Mouse (Mus musculus): Measurements from ENCODE around the gene Ssr3. TPM values are rescaled to one million over a fixed set of nuclear protein-coding genes. Genes with fewer than 3 reads are reported as not detected.

Gene Ssr3
- 21.8 and 21.9 TPM in 2 replicates for polyA plus RNA-seq (2012; rRNA removed)

DNA sequence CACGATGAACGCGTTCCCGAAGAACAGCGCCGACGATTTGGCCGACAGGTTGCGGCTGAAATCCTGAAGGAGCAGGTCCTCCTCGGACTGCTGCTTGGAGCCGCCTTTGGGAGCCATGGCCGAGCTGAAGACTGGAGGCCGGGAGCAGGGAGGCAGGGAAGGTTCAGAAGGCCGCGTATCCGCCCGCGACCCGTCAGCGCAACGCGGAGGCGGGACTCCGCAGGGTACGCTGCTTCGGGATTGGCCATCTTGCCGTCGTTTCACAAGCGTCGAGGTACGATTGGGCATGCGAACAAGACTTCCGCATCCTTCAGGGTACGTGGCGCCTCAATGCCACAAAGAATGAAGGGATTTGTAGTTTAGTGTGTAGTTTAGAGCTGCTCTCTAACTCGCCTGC lies at the start of gene Ssr3:
Gene Ssr3 (minus strand): TSS at position 203 of the 397 bp plus-strand sequence.
- peak within 1 kb of the TSS; percentile 79 for H3K27ac ChIP-seq (ENCODE audit: insufficient read depth, low read length)
- WGBS: under 1% methylated on average over 36 of the region's 36 CpGs
- peak; percentile 91 to 94 for DNase-seq (ENCODE audit: low read depth in 1 of 2, low spot score in 2 of 2)
- peak; percentile 63 for TF ChIP-seq POLR2A (IDR thresholded peaks at IDR 0.05; ENCODE audit: low read depth, low read length)
- no peak for TF ChIP-seq CTCF (IDR thresholded peaks at IDR 0.05; ENCODE audit: extremely low read depth, insufficient read depth, insufficient read length, insufficient replicate concordance)
- H3K36me3 ChIP-seq (ENCODE audit: control insufficient read depth, insufficient read depth, low read length): peaks cover 11% of the 10 kb centered on the region
- peak within 1 kb of the TSS; percentile 96 for H3K4me3 ChIP-seq (ENCODE audit: extremely low read depth, insufficient read depth, insufficient read length)
- H3K27me3 ChIP-seq (ENCODE audit: control insufficient read depth, insufficient read depth, low read length): no peaks in the 10 kb centered on the region
- H3K4me1 ChIP-seq (ENCODE audit: control insufficient read depth, insufficient read depth, insufficient read length): no peaks in the 10 kb centered on the region

DNA sequence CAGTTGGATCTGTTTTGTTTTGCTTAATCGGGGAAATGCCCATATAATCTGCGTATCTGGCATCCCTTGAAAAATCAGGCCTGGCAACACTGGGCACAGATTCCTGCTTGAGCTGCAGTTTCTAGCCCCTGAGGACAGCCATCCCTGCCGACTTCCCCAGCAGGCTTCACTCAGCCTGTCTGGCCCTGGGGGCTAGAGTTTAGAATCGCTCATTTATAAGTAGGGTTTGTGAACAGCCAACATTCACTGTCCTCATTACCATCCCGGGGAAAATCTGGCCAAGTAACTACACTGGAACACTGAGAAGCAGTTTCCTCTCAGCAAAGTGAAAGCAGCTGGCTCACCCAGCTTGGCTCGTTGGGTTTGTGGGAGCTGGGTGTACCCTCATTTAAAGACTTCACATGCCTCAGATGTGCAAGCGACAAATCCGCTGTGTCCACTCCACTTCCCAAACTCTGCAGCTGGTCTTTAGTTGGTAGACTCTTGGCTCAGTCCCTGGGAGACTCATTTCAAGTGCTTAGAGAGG lies 49.2 kb upstream of the Ssr3 start:
- H3K27me3 ChIP-seq (ENCODE audit: control insufficient read depth, insufficient read depth, low read length): no peaks in the 10 kb centered on the region
- TF ChIP-seq CTCF (IDR thresholded peaks at IDR 0.05; ENCODE audit: extremely low read depth, insufficient read depth, insufficient read length, insufficient replicate concordance) (no peak), POLR2A (IDR thresholded peaks at IDR 0.05; ENCODE audit: low read depth, low read length) (no peak)
- no peaks in the 10 kb centered on the region for H3K4me1 ChIP-seq (ENCODE audit: control insufficient read depth, insufficient read depth, insufficient read length)
- no peak overlapping the region for H3K4me3 ChIP-seq (ENCODE audit: extremely low read depth, insufficient read depth, insufficient read length)
- 0 out of 2 replicates have a peak overlapping the region, but pooled peaks have one; percentile 4 for H3K27ac ChIP-seq (ENCODE audit: insufficient read depth, low read length)
- WGBS: 69% methylated on average over 8 of the region's 8 CpGs
- no peaks in the 10 kb centered on the region for H3K36me3 ChIP-seq (ENCODE audit: control insufficient read depth, insufficient read depth, low read length)
- DNase-seq (ENCODE audit: low read depth in 1 of 2, low spot score in 2 of 2): no peak

DNA sequence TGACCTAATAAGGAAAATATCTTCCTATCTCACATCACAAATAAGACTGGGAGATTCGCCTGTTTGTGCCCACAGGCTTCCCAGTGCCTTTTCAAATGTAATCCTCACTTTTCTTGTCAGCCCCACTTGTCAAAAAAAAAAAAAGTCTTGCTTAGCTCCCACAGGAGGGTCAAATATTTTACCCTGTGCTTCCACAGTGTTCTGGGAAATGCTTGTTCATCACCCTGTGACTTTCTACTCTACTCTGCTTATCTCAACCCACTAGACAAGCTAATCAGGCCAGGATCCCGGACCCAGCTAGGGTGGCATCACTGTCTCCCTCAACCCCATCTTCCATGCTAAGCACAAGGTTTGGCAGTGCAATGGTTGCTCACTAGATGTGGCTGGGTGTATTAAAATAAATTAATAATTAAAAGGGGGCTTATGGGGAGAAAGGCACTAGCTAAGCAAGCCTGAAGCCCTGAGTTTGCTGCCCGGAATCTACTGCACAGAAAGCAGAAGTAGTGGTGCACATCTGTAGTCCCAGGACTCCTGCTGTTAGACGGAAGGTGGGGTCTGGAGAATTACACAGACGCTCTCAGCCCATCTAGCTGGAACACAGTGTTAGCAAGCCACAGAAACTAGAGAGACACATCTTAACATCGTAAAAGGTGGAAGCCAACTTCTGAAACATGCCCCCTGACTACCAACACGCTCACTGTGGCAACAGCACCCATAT lies 46.2 kb upstream of the Ssr3 start:
- WGBS: 36% methylated on average over 7 of the region's 7 CpGs
- no peak overlapping the region for H3K27ac ChIP-seq (ENCODE audit: insufficient read depth, low read length)
- no peaks in the 10 kb centered on the region for H3K27me3 ChIP-seq (ENCODE audit: control insufficient read depth, insufficient read depth, low read length)
- no peak for DNase-seq (ENCODE audit: low read depth in 1 of 2, low spot score in 2 of 2)
- H3K4me3 ChIP-seq (ENCODE audit: extremely low read depth, insufficient read depth, insufficient read length): no peak overlapping the region
- no peaks in the 10 kb centered on the region for H3K36me3 ChIP-seq (ENCODE audit: control insufficient read depth, insufficient read depth, low read length)
- no peak for TF ChIP-seq POLR2A (IDR thresholded peaks at IDR 0.05; ENCODE audit: low read depth, low read length)
- TF ChIP-seq CTCF (IDR thresholded peaks at IDR 0.05; ENCODE audit: extremely low read depth, insufficient read depth, insufficient read length, insufficient replicate concordance): no peak
- H3K4me1 ChIP-seq (ENCODE audit: control insufficient read depth, insufficient read depth, insufficient read length): no peaks in the 10 kb centered on the region; the same call in 1 of the 2 replicates

DNA sequence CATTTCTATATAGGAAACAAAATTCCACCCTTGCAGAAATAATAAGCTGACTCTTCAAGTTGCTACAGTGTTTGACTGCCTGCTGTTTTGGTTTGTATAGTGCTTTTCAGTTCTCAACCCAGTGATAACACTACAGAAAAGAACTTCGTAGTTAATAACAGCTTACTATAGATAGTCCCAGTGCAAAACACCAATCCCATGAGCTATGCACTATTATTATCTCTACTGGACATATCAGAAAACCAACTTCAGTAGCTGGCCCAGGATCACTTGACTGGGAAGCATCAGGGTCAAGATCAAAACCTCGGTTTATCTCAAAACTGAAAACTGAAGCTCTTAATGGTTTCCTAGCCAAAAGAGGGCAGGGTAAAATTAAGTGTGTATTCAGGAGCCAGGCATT lies 43.4 kb upstream of the Ssr3 start:
- Histone ChIP-seq H3K27me3 (ENCODE audit: control insufficient read depth, insufficient read depth, low read length) (no peaks in the 10 kb centered on the region), H3K4me3 (ENCODE audit: extremely low read depth, insufficient read depth, insufficient read length) (no peak overlapping the region), H3K27ac (ENCODE audit: insufficient read depth, low read length) (no peak overlapping the region), H3K4me1 (ENCODE audit: control insufficient read depth, insufficient read depth, insufficient read length) (no peaks in the 10 kb centered on the region; the same call in 1 of the 2 replicates), H3K36me3 (ENCODE audit: control insufficient read depth, insufficient read depth, low read length) (no peaks in the 10 kb centered on the region)
- 74% methylated on average over 2 of the region's 2 CpGs for WGBS
- TF ChIP-seq POLR2A (IDR thresholded peaks at IDR 0.05; ENCODE audit: low read depth, low read length): no peak
- TF ChIP-seq CTCF (IDR thresholded peaks at IDR 0.05; ENCODE audit: extremely low read depth, insufficient read depth, insufficient read length, insufficient replicate concordance): no peak
- DNase-seq (ENCODE audit: low read depth in 1 of 2, low spot score in 2 of 2): no peak

DNA sequence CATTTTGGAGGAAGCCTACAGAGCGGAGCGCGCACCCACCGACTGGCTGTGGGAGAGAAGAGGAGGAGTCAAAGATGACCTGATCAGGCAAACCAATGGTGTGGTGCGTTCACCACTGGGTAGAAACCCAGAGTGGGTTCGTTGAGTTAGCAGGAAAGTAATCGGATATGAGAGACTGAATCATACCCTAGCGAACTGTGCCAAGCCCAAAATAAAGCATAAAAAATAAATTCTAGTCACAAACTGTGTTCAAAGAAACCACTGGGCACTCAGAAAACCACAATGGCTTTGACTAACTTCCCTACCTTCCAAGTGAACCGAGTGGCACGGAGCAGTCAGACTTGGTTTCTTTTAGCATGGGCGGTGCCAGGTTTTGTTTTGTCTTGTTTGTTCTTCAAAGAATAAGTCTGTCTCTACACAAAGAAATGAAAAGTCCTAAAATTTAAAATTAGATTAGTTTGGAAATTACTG lies 42.7 kb upstream of the Ssr3 start:
- TF ChIP-seq POLR2A (IDR thresholded peaks at IDR 0.05; ENCODE audit: low read depth, low read length) (no peak), CTCF (IDR thresholded peaks at IDR 0.05; ENCODE audit: extremely low read depth, insufficient read depth, insufficient read length, insufficient replicate concordance) (no peak)
- 16% methylated on average over 11 of the region's 11 CpGs for WGBS
- no peaks in the 10 kb centered on the region for H3K36me3 ChIP-seq (ENCODE audit: control insufficient read depth, insufficient read depth, low read length)
- H3K27me3 ChIP-seq (ENCODE audit: control insufficient read depth, insufficient read depth, low read length): no peaks in the 10 kb centered on the region
- H3K4me1 ChIP-seq (ENCODE audit: control insufficient read depth, insufficient read depth, insufficient read length): no peaks in the 10 kb centered on the region; the same call in 1 of the 2 replicates
- no peak overlapping the region for H3K27ac ChIP-seq (ENCODE audit: insufficient read depth, low read length)
- H3K4me3 ChIP-seq (ENCODE audit: extremely low read depth, insufficient read depth, insufficient read length): no peak overlapping the region
- no peak for DNase-seq (ENCODE audit: low read depth in 1 of 2, low spot score in 2 of 2)

DNA sequence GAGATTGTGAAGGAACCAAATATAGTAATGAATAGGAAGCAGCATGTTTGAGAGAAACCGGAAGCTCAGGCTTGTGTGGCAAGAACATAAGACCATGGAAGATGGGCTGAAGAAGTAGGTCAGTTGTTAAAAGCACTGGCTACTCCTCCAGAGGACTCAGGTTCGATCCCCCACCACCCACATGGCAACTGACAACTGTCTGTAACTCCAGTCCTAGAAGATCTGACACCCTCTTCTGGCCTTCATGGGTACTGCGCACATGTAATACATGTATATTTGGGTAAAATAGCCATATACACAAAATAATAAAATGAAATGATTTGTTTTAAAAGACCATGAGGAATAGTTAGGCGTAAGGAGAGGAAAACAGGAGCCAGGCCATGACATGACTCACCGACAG lies 39.8 kb upstream of the Ssr3 start:
- Histone ChIP-seq H3K4me1 (ENCODE audit: control insufficient read depth, insufficient read depth, insufficient read length) (no peaks in the 10 kb centered on the region; the same call in 1 of the 2 replicates), H3K27me3 (ENCODE audit: control insufficient read depth, insufficient read depth, low read length) (no peaks in the 10 kb centered on the region), H3K4me3 (ENCODE audit: extremely low read depth, insufficient read depth, insufficient read length) (no peak overlapping the region), H3K36me3 (ENCODE audit: control insufficient read depth, insufficient read depth, low read length) (no peaks in the 10 kb centered on the region), H3K27ac (ENCODE audit: insufficient read depth, low read length) (no peak overlapping the region)
- no peak for DNase-seq (ENCODE audit: low read depth in 1 of 2, low spot score in 2 of 2)
- TF ChIP-seq CTCF (IDR thresholded peaks at IDR 0.05; ENCODE audit: extremely low read depth, insufficient read depth, insufficient read length, insufficient replicate concordance) (no peak), POLR2A (IDR thresholded peaks at IDR 0.05; ENCODE audit: low read depth, low read length) (no peak)
- 94% methylated on average over 5 of the region's 5 CpGs for WGBS

DNA sequence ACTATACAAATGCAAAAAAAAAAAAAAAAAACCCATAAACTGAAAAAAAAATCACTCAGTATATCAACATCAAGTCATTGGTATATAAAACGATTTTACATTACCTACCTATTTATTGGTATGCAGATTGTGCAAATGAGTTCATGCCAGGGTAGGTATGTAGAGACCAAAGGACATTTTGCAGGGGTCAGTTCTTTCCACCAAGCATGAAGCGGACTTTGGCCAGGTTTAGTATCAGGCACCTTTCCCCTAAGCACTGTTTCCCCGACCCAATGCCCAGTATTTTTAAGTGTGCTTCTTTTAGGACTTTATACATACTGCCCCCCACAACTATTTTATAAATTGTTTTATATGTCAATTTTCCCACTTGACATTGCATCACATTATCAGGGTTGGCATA lies 27.3 kb upstream of the Ssr3 start:
- no peaks in the 10 kb centered on the region for H3K27me3 ChIP-seq (ENCODE audit: control insufficient read depth, insufficient read depth, low read length)
- H3K4me3 ChIP-seq (ENCODE audit: extremely low read depth, insufficient read depth, insufficient read length): no peak overlapping the region
- WGBS: 94% methylated on average over 3 of the region's 3 CpGs
- no peaks in the 10 kb centered on the region for H3K4me1 ChIP-seq (ENCODE audit: control insufficient read depth, insufficient read depth, insufficient read length)
- DNase-seq (ENCODE audit: low read depth in 1 of 2, low spot score in 2 of 2): no peak
- H3K36me3 ChIP-seq (ENCODE audit: control insufficient read depth, insufficient read depth, low read length): no peaks in the 10 kb centered on the region
- no peak overlapping the region for H3K27ac ChIP-seq (ENCODE audit: insufficient read depth, low read length)
- no peak for TF ChIP-seq POLR2A (IDR thresholded peaks at IDR 0.05; ENCODE audit: low read depth, low read length)
- no peak for TF ChIP-seq CTCF (IDR thresholded peaks at IDR 0.05; ENCODE audit: extremely low read depth, insufficient read depth, insufficient read length, insufficient replicate concordance)

Data from spleen, adult 2 months (tissue).